ENCODE assay signal across 10 mouse cellular contexts in genomic region chr11:54961921-54962320, GRCm38 (mm10). TPM values are rescaled to one million over a fixed set of nuclear protein-coding genes. Genes with fewer than 3 reads are reported as not detected.
A peak's percentile ranks its signal among the peaks of the same experiment; 100 is the strongest.
DNase-seq lines count a peak whose midpoint lies in the region; ATAC-seq lines count a peak whose summit lies in the region.
"Had no signal": no experiment of that assay in that cellular context is flagged by ENCODE, and none has a peak within 500 bp of the region (broad histone marks: within the 10 kb centered on the region; RNA-seq: fewer than 3 reads in every experiment).

No protein-coding gene starts in this region.

- no peak overlapping the region for H3K27ac ChIP-seq in lung, embryonic 15.5 days
- peak overlapping the region; percentile 69 for H3K27ac ChIP-seq in brown adipose tissue, adult 24 weeks (replicated peaks; ENCODE audit: low read depth, low read length)
- peak overlapping the region; percentile 23; the same call in 1 of the 2 replicates for H3K27ac ChIP-seq in stomach, embryonic 14.5 days (ENCODE audit: low read length)

- H3K36me3 ChIP-seq in lung, embryonic 15.5 days, result no peaks in the 10 kb centered on the region
- H3K36me3 ChIP-seq in stomach, embryonic 14.5 days (ENCODE audit: control insufficient read depth, insufficient read depth, low read length), result no peaks in the 10 kb centered on the region

- no peak overlapping the region for H3K9ac ChIP-seq in lung, embryonic 15.5 days
- H3K9ac ChIP-seq in stomach, embryonic 14.5 days (replicated peaks; ENCODE audit: low read depth, low read length), result no peak overlapping the region
- H3K9ac ChIP-seq: forebrain, postnatal 0 days had no signal

- peaks cover 15% of the 10 kb centered on the region; the same call in 1 of the 2 replicates for H3K4me1 ChIP-seq in lung, embryonic 15.5 days
- peaks cover 31% of the 10 kb centered on the region for H3K4me1 ChIP-seq in brown adipose tissue, adult 24 weeks (ENCODE audit: control insufficient read depth, insufficient read depth, insufficient read length, low read length)
- peaks cover 12% of the 10 kb centered on the region; the same call in 1 of the 2 replicates for H3K4me1 ChIP-seq in stomach, embryonic 14.5 days (ENCODE audit: control insufficient read depth, insufficient read depth, low read length)

- WGBS in lung, embryonic 15.5 days, result 41% methylated on average over 3 of the region's 3 CpGs
- WGBS in stomach, embryonic 14.5 days, result 40% methylated on average over 3 of the region's 3 CpGs

- DNase-seq in heart, adult 11 months, result peak; percentile 95
- no peak for DNase-seq in heart, postnatal 25 days (ENCODE audit: low spot score)
- DNase-seq in lung, adult 18-20 months, result no peak
- DNase-seq in urinary bladder, adult 18-20 months (ENCODE audit: low spot score in 2 of 2), result no peak
- DNase-seq: forebrain, postnatal 0 days; thymus, postnatal 25 days had no signal

- no peak overlapping the region for H3K4me2 ChIP-seq in lung, embryonic 15.5 days
- no peak overlapping the region; the same call in 1 of the 2 replicates for H3K4me2 ChIP-seq in stomach, embryonic 14.5 days (replicated peaks; ENCODE audit: low read depth, low read length)

- H3K9me3 ChIP-seq in lung, embryonic 15.5 days, result no peaks in the 10 kb centered on the region
- H3K9me3 ChIP-seq in stomach, embryonic 14.5 days (ENCODE audit: control insufficient read depth, low read depth, low read length), result no peaks in the 10 kb centered on the region

- intact Hi-C loops in heart, postnatal 25 days (cut with DNase I), result loop anchor here (2.0 kb wide), 1 partner anchor 17 kb away; no protein-coding TSS in a partner anchor

- ATAC-seq in lung, embryonic 15.5 days (ENCODE audit: borderline replicate concordance, extremely low read depth, low FRiP score, low TSS enrichment), result 0 out of 2 replicates have a peak, but pooled peaks have one; percentile 12
- no peak for ATAC-seq in stomach, embryonic 14.5 days (ENCODE audit: insufficient number of reproducible peaks, insufficient read depth, low FRiP score, low read depth)
- no peak for ATAC-seq in erythroid progenitor cell, adult 5-6 weeks (replicated peaks; ENCODE audit: low FRiP score, poor library complexity, severe bottlenecking)
- ATAC-seq: forebrain, postnatal 0 days had no signal

- H3K4me3 ChIP-seq in lung, embryonic 15.5 days, result no peak overlapping the region
- peak overlapping the region; percentile 36 for H3K4me3 ChIP-seq in brown adipose tissue, adult 24 weeks (ENCODE audit: insufficient read depth, low read depth, low read length)
- H3K4me3 ChIP-seq in stomach, embryonic 14.5 days (ENCODE audit: low read depth, low read length), result no peak overlapping the region

- no peaks in the 10 kb centered on the region for H3K27me3 ChIP-seq in lung, embryonic 15.5 days
- no peaks in the 10 kb centered on the region for H3K27me3 ChIP-seq in stomach, embryonic 14.5 days (ENCODE audit: control insufficient read depth, insufficient read depth, low read length)

RNA-seq across cellular contexts. Expression of gene Tnip1, which starts 0.8 kb away (rescaled TPM):
- total RNA-seq in heart, postnatal 25 days (2021), result 10 to 100 TPM; 27.1 to 29.8 TPM
- polyA plus RNA-seq in lung, embryonic 15.5 days (2015; fragmentation: Nextera tagmentation; extraction: Ambion mirVana), result 14.9 and 17.5 TPM in 2 replicates
- polyA plus RNA-seq in brown adipose tissue, adult 24 weeks (2012; ENCODE audit: insufficient read depth, insufficient read length, missing spikeins), result 16.0 and 16.9 TPM in 2 replicates
- polyA plus RNA-seq in stomach, embryonic 14.5 days (2014; fragmentation: Nextera tagmentation; extraction: Ambion mirVana), result 21.0 and 21.4 TPM in 2 replicates
- total RNA-seq in erythroid progenitor cell, adult 5-6 weeks (2015; ENCODE audit: low replicate concordance), result 6.3 and 7.9 TPM in 2 replicates
- 3.3 and 8.7 TPM in 2 replicates for total RNA-seq in erythroid progenitor cell, adult 5-6 weeks (2017; ENCODE audit: low replicate concordance)

RNA-seq across cellular contexts. Expression of gene Gpx3, which starts 59.7 kb away (rescaled TPM):
- 100 to 1,000 TPM; 177 to 178 TPM for total RNA-seq in heart, postnatal 25 days (2021)
- 149 and 200 TPM in 2 replicates for polyA plus RNA-seq in lung, embryonic 15.5 days (2015; fragmentation: Nextera tagmentation; extraction: Ambion mirVana)
- polyA plus RNA-seq in brown adipose tissue, adult 24 weeks (2012; ENCODE audit: insufficient read depth, insufficient read length, missing spikeins), result 1,156 and 2,121 TPM in 2 replicates
- 197 and 202 TPM in 2 replicates for polyA plus RNA-seq in stomach, embryonic 14.5 days (2014; fragmentation: Nextera tagmentation; extraction: Ambion mirVana)
- 15.5 and 29.3 TPM in 2 replicates for total RNA-seq in erythroid progenitor cell, adult 5-6 weeks (2015; ENCODE audit: low replicate concordance)
- 0.30 and 2.4 TPM in 2 replicates for total RNA-seq in erythroid progenitor cell, adult 5-6 weeks (2017; ENCODE audit: low replicate concordance)
